Mouse (Mus musculus): ENCODE measurements around the gene Rnf223. TPM values are rescaled to one million over a fixed set of nuclear protein-coding genes. Genes with fewer than 3 reads are reported as not detected.

Gene Rnf223
- total RNA-seq (2015; ENCODE audit: low replicate concordance) (0.84 TPM in 1 of 2 replicates, not detected in the other), total RNA-seq (2017; ENCODE audit: low replicate concordance) (0.30 and 0.90 TPM in 2 replicates)

DNA sequence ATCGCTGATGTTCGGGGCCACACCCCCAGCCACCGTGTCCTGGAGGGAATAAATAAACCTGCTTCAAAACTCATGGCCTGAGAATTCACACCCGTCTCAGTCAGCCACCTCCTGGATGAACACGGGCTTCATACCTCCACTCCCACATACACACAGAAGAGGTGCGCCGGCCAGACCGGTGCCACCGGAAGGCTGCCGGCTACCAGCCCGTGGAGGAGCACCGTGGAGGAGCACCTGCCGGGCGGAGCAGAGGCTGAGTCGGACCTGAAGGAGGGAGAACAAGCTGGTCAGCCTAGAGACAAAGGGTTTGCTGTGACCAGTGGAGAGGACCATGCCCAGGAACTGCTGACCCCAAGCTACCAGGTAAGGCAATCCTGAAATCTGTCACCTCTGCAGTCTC lies at the start of gene Rnf223:
Gene Rnf223 (plus strand): TSS at position 78 of the 400 bp plus-strand sequence.
- no peak for ATAC-seq (replicated peaks; ENCODE audit: low FRiP score, poor library complexity, severe bottlenecking)

- no peak for ATAC-seq (replicated peaks; ENCODE audit: low FRiP score, poor library complexity, severe bottlenecking)
Observed at GRCm38 (mm10) chr4:156082621-156083234, 47.6 kb upstream of the Rnf223 start.

- no peak for ATAC-seq (replicated peaks; ENCODE audit: low FRiP score, poor library complexity, severe bottlenecking)
Observed at GRCm38 (mm10) chr4:156083348-156083747, 47.0 kb upstream of the Rnf223 start.

DNA sequence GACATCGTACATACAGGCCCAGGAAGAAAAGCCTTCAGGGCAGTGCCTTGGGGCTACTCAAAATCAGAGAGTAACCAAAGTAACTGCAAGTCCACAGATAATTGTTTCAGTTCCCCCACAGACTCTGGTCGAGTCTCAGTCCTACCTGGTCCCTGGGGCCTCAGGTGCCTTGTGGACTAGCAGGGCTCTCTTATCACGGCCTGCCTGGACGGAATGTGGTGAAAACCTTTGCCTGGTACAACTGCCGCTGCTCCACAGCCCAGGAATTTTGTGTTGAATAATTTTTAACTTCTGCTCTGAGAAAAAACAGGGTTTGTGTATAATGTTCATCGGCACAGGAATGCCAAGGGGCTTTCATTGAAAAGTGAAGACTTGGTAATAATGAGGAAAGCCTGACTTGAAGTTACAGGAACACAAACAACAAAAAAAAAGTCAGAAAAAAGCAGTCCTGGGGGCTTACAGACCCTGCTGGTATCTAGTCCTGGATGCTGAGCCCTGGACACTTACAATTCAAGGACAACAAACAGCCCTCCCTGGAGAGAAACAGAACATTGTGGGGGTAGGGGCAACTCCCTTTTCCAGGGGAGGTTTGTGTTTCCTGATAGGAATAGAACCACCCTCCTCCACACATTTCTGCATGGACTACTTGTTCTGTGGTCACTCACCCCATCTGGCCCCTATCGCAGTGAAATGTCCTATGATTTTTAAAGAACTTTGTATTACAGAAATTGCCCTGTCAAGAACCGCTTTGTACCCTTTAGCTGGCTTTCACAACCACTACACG lies 46.0 kb upstream of the Rnf223 start:
- ATAC-seq (replicated peaks; ENCODE audit: low FRiP score, poor library complexity, severe bottlenecking), result no peak

- ATAC-seq (replicated peaks; ENCODE audit: low FRiP score, poor library complexity, severe bottlenecking), result no peak
Observed at GRCm38 (mm10) chr4:156085256-156085655, 45.1 kb upstream of the Rnf223 start.

- ATAC-seq (replicated peaks; ENCODE audit: low FRiP score, poor library complexity, severe bottlenecking), result no peak
Observed at GRCm38 (mm10) chr4:156087398-156088087, 42.8 kb upstream of the Rnf223 start.

DNA sequence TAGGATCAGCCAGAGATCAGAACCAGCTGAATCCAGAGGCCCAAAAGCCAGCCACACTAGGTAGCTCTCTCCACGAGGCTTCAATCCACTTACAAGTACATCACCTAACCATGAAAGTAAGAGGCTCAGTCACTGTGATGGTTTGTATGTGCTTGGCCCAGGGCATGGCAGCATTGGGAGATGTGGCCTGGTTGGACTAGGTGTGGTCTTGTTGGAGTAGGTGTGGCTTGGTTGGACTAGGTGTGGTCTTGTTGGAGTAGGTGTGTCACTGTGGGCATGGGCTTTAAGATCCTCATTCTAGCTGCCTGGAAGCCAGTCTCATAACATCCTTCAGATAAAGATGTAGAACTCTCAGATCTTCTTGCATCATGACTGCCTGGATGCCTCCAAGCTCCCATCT lies 39.1 kb upstream of the Rnf223 start:
- peak; percentile 88 for ATAC-seq (replicated peaks; ENCODE audit: low FRiP score, poor library complexity, severe bottlenecking)

DNA sequence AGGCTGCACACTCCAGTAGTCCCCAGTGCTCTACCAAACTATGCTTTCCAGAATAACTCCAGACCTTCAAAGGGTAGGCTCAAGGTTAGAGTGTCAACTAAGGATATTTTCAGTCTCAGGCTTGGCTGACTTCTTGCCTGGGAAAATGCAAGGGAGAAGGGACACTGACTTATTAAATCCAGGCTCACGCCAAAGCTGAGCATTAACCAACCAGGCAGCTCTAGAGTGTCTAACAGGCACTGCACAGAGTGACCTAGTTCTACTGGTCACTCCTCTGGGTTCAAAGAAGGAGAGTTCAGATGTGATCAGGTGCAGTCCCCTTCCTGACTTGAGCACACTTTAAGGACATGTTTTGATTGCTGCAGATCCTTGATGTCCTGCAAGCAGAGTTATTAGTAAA lies 37.5 kb upstream of the Rnf223 start:
- no peak for ATAC-seq (replicated peaks; ENCODE audit: low FRiP score, poor library complexity, severe bottlenecking)

DNA sequence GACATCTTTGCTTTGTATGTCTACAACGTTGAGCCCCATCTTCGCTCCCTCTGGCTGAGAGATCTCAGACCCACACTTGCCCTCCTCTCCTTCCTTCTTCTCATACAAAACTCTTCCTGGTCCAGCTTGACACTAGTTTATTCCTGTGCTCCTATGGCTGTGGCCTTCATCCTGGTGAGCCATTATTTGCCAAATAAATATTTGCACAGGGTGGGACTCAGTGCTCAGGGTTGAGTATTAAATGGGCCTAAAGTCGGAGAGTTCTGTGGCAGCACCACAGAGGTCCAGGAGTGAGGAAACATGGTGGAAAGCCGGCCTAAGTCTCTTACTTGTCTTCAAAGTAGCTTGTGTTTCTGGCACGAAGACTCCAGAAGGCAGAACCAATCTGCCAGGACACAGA lies 36.6 kb upstream of the Rnf223 start:
- ATAC-seq (replicated peaks; ENCODE audit: low FRiP score, poor library complexity, severe bottlenecking), result no peak

DNA sequence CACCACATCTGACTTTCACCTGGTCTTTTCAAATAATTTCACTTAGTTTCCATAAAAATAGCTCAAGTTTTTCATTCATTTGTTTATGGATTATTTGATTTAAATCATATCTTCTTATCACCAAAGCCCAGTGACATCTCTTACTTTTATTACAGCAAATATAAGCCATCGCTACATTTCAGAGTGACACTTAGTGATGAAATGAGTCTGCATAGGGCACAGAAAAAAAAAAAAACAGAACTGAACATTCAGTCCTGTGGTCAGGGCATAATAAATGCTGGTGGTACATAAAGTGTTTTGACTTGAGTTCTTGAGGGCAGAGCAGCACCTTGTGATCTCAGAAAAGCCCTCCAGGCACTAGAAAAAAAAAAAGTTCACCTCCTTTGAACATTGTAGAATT lies 34.1 kb upstream of the Rnf223 start:
- no peak for ATAC-seq (replicated peaks; ENCODE audit: low FRiP score, poor library complexity, severe bottlenecking)

DNA sequence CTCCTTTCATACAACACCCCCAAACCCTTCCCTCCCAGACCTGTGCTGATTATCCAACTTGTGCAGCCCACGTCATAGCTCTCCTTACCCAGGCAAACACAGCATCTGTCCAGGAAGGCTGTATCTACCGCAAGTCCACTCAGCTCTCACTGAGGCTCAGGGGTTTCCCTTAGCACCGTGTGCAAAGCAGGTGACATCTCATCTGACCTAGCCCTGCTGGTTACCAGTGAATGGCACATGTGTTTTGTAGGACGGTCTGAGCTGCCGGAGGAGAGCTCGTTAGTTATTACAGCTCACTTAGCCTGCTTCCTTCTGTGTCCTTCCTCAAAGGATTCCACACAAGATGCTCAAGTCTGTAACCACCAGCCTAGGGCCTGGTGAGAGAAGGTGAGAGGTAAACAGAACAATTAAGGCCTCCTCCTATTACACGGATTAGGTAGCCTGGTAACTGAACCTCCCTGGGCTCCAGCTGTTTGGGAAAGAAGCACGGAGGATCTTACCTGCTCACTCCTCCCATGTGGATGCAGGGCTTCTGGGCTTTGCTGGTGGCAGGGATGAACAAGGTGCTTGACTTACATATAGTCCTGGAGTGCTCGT lies 32.4 kb upstream of the Rnf223 start:
- ATAC-seq (replicated peaks; ENCODE audit: low FRiP score, poor library complexity, severe bottlenecking), result no peak

- no peak for ATAC-seq (replicated peaks; ENCODE audit: low FRiP score, poor library complexity, severe bottlenecking)
Observed at GRCm38 (mm10) chr4:156099427-156099826, 30.9 kb upstream of the Rnf223 start.

DNA sequence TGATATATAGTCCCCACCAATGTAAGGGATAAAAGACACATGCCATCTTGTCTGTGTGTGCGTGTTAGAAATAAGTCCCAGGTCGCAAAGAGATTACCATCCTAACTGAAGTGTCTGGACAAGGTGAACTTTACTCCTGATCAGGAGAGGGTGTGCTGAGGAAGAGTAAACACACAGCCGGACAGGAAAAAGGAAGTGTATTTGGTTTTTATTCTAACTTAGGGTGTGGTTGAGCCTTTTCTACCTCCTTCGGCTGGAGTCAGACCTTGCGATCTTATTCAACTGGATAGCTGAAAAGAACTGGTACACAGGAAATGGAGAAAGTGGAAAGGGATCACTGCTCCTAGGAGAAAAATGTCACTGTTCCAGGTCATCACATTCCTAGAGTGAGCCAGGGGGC lies 29.8 kb upstream of the Rnf223 start:
- no peak for ATAC-seq (replicated peaks; ENCODE audit: low FRiP score, poor library complexity, severe bottlenecking)

- no peak for ATAC-seq (replicated peaks; ENCODE audit: low FRiP score, poor library complexity, severe bottlenecking)
Observed at GRCm38 (mm10) chr4:156101481-156101903, 28.8 kb upstream of the Rnf223 start.

- ATAC-seq (replicated peaks; ENCODE audit: low FRiP score, poor library complexity, severe bottlenecking), result no peak
Observed at GRCm38 (mm10) chr4:156103342-156103741, 27.0 kb upstream of the Rnf223 start.

DNA sequence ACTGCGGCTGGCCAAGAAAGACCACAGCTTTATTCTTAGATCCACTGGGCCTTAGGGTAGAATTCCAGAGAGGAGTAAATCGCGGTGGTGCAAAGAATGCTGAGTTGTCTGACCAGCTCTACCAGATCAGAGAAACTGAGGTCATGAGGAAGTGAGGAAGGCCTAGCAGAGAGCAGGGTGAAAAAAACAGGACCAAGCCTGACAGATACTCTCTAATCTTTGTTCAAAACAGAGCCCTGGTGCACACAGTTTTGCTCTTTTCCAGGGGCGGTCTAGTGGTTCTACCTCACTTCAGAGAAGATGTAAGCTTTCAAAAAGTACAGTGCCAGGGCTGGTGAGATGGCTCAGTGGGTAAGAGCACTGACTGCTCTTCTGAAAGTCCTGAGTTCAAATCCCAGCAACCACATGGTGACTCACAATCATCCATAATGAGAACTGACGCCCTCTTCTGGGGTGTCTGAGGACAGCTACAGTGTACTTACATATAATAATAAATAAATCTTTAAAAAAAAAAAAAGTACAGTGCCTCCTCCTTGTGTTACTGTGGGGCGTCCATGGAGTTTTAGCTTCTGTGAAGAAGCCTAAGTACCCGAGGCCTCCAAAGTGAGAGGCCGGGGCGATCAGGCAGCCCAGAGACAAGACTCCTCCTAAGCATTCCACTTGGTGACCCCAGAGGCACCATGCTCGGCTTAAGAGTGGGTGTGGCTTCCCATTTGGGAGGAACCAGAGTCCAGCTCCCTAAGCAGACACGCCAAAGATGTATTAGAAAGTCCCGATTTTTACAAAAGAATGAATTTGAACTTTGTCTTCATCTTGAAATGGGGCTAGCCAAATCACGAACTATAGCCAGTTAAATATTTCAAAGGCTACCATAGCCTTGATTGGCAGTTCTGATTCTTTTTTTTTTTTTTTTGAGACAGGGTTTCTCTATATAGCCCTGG lies 21.4 kb upstream of the Rnf223 start:
- peak; percentile 64 for ATAC-seq (replicated peaks; ENCODE audit: low FRiP score, poor library complexity, severe bottlenecking)

- peak; percentile 95 for ATAC-seq (replicated peaks; ENCODE audit: low FRiP score, poor library complexity, severe bottlenecking)
Observed at GRCm38 (mm10) chr4:156109570-156110331, 20.6 kb upstream of the Rnf223 start, which contains the start of gene 9430015G10Rik. TSS of gene 9430015G10Rik (plus strand) at chr4:156109982.

GRCm38 (mm10) chr4:156124077-156124476 lies 6.2 kb upstream of the Rnf223 start:
- ATAC-seq (replicated peaks; ENCODE audit: low FRiP score, poor library complexity, severe bottlenecking), result no peak

Data from erythroid progenitor cell, adult 5-6 weeks (primary cell).